Mouse (Mus musculus): ENCODE results near the gene Siah2.

DNA sequence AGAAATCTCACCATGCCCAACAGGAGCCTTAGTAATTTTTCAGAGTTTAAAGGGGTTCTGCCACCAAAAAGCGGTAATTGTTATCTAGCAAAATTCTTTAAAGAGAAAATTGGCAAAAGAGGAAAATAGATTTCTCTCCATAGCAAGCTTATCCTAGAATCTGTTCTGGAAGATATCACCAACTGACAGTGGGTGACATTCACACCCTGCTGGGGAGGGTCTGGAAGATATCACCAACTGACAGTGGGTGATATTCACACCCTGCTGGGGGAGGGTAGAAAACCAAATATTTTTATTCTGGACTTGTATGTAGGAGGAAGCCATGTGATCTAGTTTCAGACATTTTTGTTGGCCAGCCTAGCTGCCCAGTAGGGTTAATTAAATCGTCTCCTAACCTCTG, 24.5 kb upstream of the Siah2 start:
- TF ChIP-seq CTCF (IDR thresholded peaks at IDR 0.05; ENCODE audit: borderline replicate concordance, insufficient read depth, low read depth, low read length) = no peak
- no peak for TF ChIP-seq POLR2A (IDR thresholded peaks at IDR 0.05; ENCODE audit: borderline replicate concordance, insufficient read depth, low read length)
